Mouse (Mus musculus) embryonic facial prominence, embryonic 13.5 days (tissue): ENCODE measurements around the gene Cryzl2. TPM values are rescaled to one million over a fixed set of nuclear protein-coding genes. Genes with fewer than 3 reads are reported as not detected.

ENCODE experiments used
- ATAC-seq: fragments of 200-750 bp; cut with Nextera tagmentation; 2 replicates; pipeline ENCODE4 v1.8.0; 2017; ENCODE audit warnings: low read depth; ENCODE audit not compliant: insufficient number of reproducible peaks, insufficient read depth, low FRiP score, low TSS enrichment
- H3K27ac ChIP-seq: fragments of 300-500 bp; sonication (generic); 2 replicates; pipeline ENCODE4 v1.5.1; 2015; ENCODE audit warnings: moderate library complexity, mild to moderate bottlenecking, inconsistent platforms
- H3K27me3 ChIP-seq: fragments of 300-500 bp; sonication (generic); 2 replicates; pipeline ENCODE4 v1.6.1; 2015; ENCODE audit warnings: mild to moderate bottlenecking, inconsistent platforms
- H3K36me3 ChIP-seq: fragments of 300-500 bp; sonication (generic); 2 replicates; pipeline ENCODE4 v1.6.1; 2015; ENCODE audit warnings: mild to moderate bottlenecking, inconsistent platforms
- H3K4me1 ChIP-seq: fragments of 300-500 bp; sonication (generic); 2 replicates; pipeline ENCODE4 v1.6.1; 2015; ENCODE audit warnings: inconsistent platforms
- H3K4me2 ChIP-seq: fragments of 300-500 bp; sonication (generic); 2 replicates; pipeline ENCODE4 v1.6.1; 2015; ENCODE audit warnings: moderate library complexity, mild to moderate bottlenecking, inconsistent platforms
- H3K4me3 ChIP-seq: fragments of 300-500 bp; sonication (generic); 2 replicates; pipeline ENCODE4 v1.5.1; 2015; ENCODE audit warnings: mild to moderate bottlenecking, inconsistent platforms
- H3K9ac ChIP-seq: fragments of 300-500 bp; sonication (generic); 2 replicates; pipeline ENCODE4 v1.6.1; 2015; ENCODE audit warnings: mild to moderate bottlenecking, inconsistent platforms
- H3K9me3 ChIP-seq: fragments of 300-500 bp; sonication (generic); 2 replicates; pipeline ENCODE4 v1.6.1; 2016; ENCODE audit warnings: inconsistent platforms
- WGBS: fragments of 180-500 bp; shearing (Covaris S2); methylation state at CpG from one replicate; pipeline ENCODE4 v1.1.7; 2015; ENCODE audit warnings: mixed read lengths; 5-methylcytosine and 5-hydroxymethylcytosine counted together
- polyA plus RNA-seq: library from polyadenylated mRNA; unstranded; fragments of >200 nt; fragmentation: Nextera tagmentation; extraction: Ambion mirVana; gene quantifications from 2 replicates; pipeline ENCODE4 v1.2.1, GENCODE M21; 2015

Gene Cryzl2
- polyA plus RNA-seq, 1 experiment from 2014 or later, result 9.3 TPM

GRCm38 (mm10) chr1:157536471-157536870, 78.1 kb downstream of the Cryzl2 start:
- no peak overlapping the region for H3K9ac ChIP-seq
- H3K4me2 ChIP-seq, result no peak overlapping the region
- H3K4me3 ChIP-seq, result no peak overlapping the region
- no peaks in the 10 kb centered on the region for H3K27me3 ChIP-seq
- H3K27ac ChIP-seq, result no peak overlapping the region
- no peaks in the 10 kb centered on the region for H3K9me3 ChIP-seq
- H3K36me3 ChIP-seq, result no peaks in the 10 kb centered on the region
- WGBS, result 8% methylated on average over 6 of the region's 6 CpGs
- no peak for ATAC-seq
- H3K4me1 ChIP-seq, result peaks cover 3% of the 10 kb centered on the region; the same call in 1 of the 2 replicates

DNA sequence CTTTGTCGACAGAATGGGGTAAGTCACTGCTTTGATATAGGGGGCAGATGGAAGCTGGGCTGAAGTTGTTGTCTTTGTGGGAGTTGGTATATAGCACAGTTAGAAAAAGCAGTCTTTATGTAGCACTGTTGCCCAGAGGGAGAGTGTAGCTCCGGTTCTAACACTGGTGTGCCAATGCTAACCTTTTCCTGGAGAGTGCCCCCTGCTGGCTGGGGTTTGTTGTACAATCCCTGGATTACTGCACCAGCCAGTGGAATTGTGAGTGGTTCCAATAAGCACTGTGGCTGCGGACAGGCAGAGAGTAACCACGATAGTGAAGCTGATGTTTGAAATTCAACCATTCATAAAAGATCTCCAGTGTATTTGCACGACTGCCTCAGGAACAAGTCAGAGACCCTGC, 79.3 kb downstream of the Cryzl2 start:
- no peak overlapping the region for H3K9ac ChIP-seq
- no peak overlapping the region for H3K4me3 ChIP-seq
- H3K36me3 ChIP-seq, result no peaks in the 10 kb centered on the region
- WGBS, result 77% methylated on average over 5 of the region's 5 CpGs
- no peak overlapping the region for H3K27ac ChIP-seq
- no peak overlapping the region for H3K4me2 ChIP-seq
- H3K9me3 ChIP-seq, result no peaks in the 10 kb centered on the region
- H3K27me3 ChIP-seq, result no peaks in the 10 kb centered on the region
- no peak for ATAC-seq
- peaks cover 3% of the 10 kb centered on the region; the same call in 1 of the 2 replicates for H3K4me1 ChIP-seq

Other genes starting within 250 kb of the Cryzl2 start
- 9.9 and 10.4 TPM in 2 replicates for gene Rasal2, start 46.0 kb upstream of the Cryzl2 start, polyA plus RNA-seq
- 3.5 and 4.0 TPM in 2 replicates for gene Sec16b, start 48.2 kb downstream of the Cryzl2 start, polyA plus RNA-seq